8 mouse cellular contexts compared by ENCODE assay signal in the genomic region with DNA sequence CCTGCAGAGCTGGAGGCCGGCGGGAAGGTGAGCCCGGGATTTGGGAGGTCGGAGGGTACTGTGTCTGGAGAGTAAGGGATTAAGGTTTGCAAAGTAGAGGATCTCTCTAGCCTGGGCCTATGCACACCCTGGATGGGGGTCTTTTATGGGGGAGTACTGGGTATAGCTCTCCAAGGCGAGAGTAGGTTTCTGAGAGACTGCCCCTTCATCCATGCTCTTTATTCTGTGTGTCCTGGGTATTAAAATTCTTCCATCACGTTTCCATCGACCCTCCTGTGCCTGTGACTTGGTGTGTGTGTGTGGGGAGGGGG. TPM values are rescaled to one million over a fixed set of nuclear protein-coding genes. Genes with fewer than 3 reads are reported as not detected.
DNase-seq lines count a peak whose midpoint lies in the region; ATAC-seq lines count a peak whose summit lies in the region.

No protein-coding gene starts in this region.

- H3K4me2 ChIP-seq in lung, embryonic 16.5 days (ENCODE audit: low read depth, low read length): peak overlapping the region; percentile 96
- H3K4me2 ChIP-seq in forebrain, embryonic 11.5 days (ENCODE audit: low read depth, low read length, severe bottlenecking): peak overlapping the region; percentile 87
- peak overlapping the region; percentile 80 for H3K4me2 ChIP-seq in limb, embryonic 11.5 days (ENCODE audit: low read depth, severe bottlenecking)
- H3K4me2 ChIP-seq in neural tube, embryonic 15.5 days: peak overlapping the region; percentile 99

- no peak for DNase-seq in lung, postnatal 25 days (ENCODE audit: low spot score)
- no peak for DNase-seq in forebrain, embryonic 11.5 days (ENCODE audit: low spot score)
- DNase-seq in limb, embryonic 11.5 days (ENCODE audit: low spot score): no peak
- DNase-seq in layer of hippocampus, postnatal 25 days (ENCODE audit: extremely low spot score in 1 of 2, low spot score in 1 of 2): no peak
- no peak for DNase-seq in right cerebral cortex, adult 18-20 months

- H3K4me3 ChIP-seq in lung, embryonic 16.5 days (ENCODE audit: low read length): peak overlapping the region; percentile 77
- H3K4me3 ChIP-seq in forebrain, embryonic 11.5 days (ENCODE audit: low read depth, low read length): peak overlapping the region; percentile 66
- peak overlapping the region; percentile 60 for H3K4me3 ChIP-seq in limb, embryonic 11.5 days (ENCODE audit: low read depth, low read length)
- peak overlapping the region; percentile 86 for H3K4me3 ChIP-seq in neural tube, embryonic 15.5 days (replicated peaks)

- no peaks in the 10 kb centered on the region for H3K36me3 ChIP-seq in lung, embryonic 16.5 days (ENCODE audit: control insufficient read depth, insufficient read depth, low read length)
- no peaks in the 10 kb centered on the region for H3K36me3 ChIP-seq in forebrain, embryonic 11.5 days (ENCODE audit: control insufficient read depth, insufficient read depth, low read length)
- H3K36me3 ChIP-seq in limb, embryonic 11.5 days (ENCODE audit: control insufficient read depth, insufficient read depth, low read length): no peaks in the 10 kb centered on the region
- no peaks in the 10 kb centered on the region for H3K36me3 ChIP-seq in neural tube, embryonic 15.5 days

- peak overlapping the region; percentile 80 for H3K9ac ChIP-seq in lung, embryonic 16.5 days (ENCODE audit: low read length)
- H3K9ac ChIP-seq in forebrain, embryonic 11.5 days (ENCODE audit: low read length): peak overlapping the region; percentile 81
- peak overlapping the region; percentile 78 for H3K9ac ChIP-seq in limb, embryonic 11.5 days (ENCODE audit: low read length)
- H3K9ac ChIP-seq in neural tube, embryonic 15.5 days (replicated peaks): peak overlapping the region; percentile 90

- H3K9me3 ChIP-seq in lung, embryonic 16.5 days (ENCODE audit: control insufficient read depth, low read length): no peaks in the 10 kb centered on the region
- no peaks in the 10 kb centered on the region for H3K9me3 ChIP-seq in forebrain, embryonic 11.5 days (ENCODE audit: control insufficient read depth, low read length)
- no peaks in the 10 kb centered on the region for H3K9me3 ChIP-seq in limb, embryonic 11.5 days (ENCODE audit: control insufficient read depth, low read length)
- H3K9me3 ChIP-seq in neural tube, embryonic 15.5 days (replicated peaks): no peaks in the 10 kb centered on the region

- H3K27me3 ChIP-seq in lung, embryonic 16.5 days (ENCODE audit: control insufficient read depth, insufficient read depth, low read depth, low read length): no peaks in the 10 kb centered on the region
- no peaks in the 10 kb centered on the region for H3K27me3 ChIP-seq in forebrain, embryonic 11.5 days (ENCODE audit: control insufficient read depth, insufficient read depth, low read length)
- H3K27me3 ChIP-seq in limb, embryonic 11.5 days (ENCODE audit: control insufficient read depth, insufficient read depth, low read length): no peaks in the 10 kb centered on the region
- H3K27me3 ChIP-seq in neural tube, embryonic 15.5 days (replicated peaks): no peaks in the 10 kb centered on the region

- WGBS in lung, embryonic 16.5 days: 1% methylated on average over 7 of the region's 7 CpGs
- 0% methylated on average over 7 of the region's 7 CpGs for WGBS in forebrain, embryonic 11.5 days
- under 1% methylated on average over 7 of the region's 7 CpGs for WGBS in limb, embryonic 11.5 days
- 0% methylated on average over 7 of the region's 7 CpGs for WGBS in neural tube, embryonic 15.5 days

- H3K4me1 ChIP-seq in lung, embryonic 16.5 days (replicated peaks; ENCODE audit: control insufficient read depth, insufficient read depth, low read length): peaks cover 9% of the 10 kb centered on the region
- H3K4me1 ChIP-seq in forebrain, embryonic 11.5 days (replicated peaks; ENCODE audit: control insufficient read depth, insufficient read depth, low read length): peaks cover 2% of the 10 kb centered on the region; the same call in 1 of the 2 replicates
- peaks cover 6% of the 10 kb centered on the region; the same call in 1 of the 2 replicates for H3K4me1 ChIP-seq in limb, embryonic 11.5 days (ENCODE audit: control insufficient read depth, insufficient read depth, low read length)
- peaks cover 34% of the 10 kb centered on the region for H3K4me1 ChIP-seq in neural tube, embryonic 15.5 days

- ATAC-seq in lung, embryonic 16.5 days (ENCODE audit: low read depth): peak; percentile 24
- ATAC-seq in forebrain, embryonic 11.5 days (replicated peaks; ENCODE audit: low FRiP score): peak; percentile 47
- peak; percentile 47; the same call in 1 of the 2 replicates for ATAC-seq in limb, embryonic 11.5 days (ENCODE audit: insufficient number of reproducible peaks, low FRiP score, low TSS enrichment, low read depth)
- peak; percentile 56 for ATAC-seq in neural tube, embryonic 15.5 days (ENCODE audit: low FRiP score)
- ATAC-seq in inflammation-experienced regulatory T-cells, adult 6 months: no peak

- H3K27ac ChIP-seq in lung, embryonic 16.5 days (ENCODE audit: low read length): peak overlapping the region; percentile 30; the same call in 1 of the 2 replicates
- H3K27ac ChIP-seq in forebrain, embryonic 11.5 days (ENCODE audit: low read depth, low read length): no peak overlapping the region
- no peak overlapping the region; the same call in 1 of the 2 replicates for H3K27ac ChIP-seq in limb, embryonic 11.5 days (replicated peaks; ENCODE audit: low read depth, low read length)
- peak overlapping the region; percentile 93 for H3K27ac ChIP-seq in neural tube, embryonic 15.5 days (replicated peaks)

RNA-seq across cellular contexts. Expression of a gene that starts 0.5 kb away (rescaled TPM):
- polyA plus RNA-seq in lung, embryonic 16.5 days (2015; fragmentation: Nextera tagmentation; extraction: Ambion mirVana): 12.0 and 15.6 TPM in 2 replicates
- polyA plus RNA-seq in forebrain, embryonic 11.5 days (2014; fragmentation: Nextera tagmentation; extraction: Ambion mirVana): 14.4 and 16.2 TPM in 2 replicates
- polyA plus RNA-seq in limb, embryonic 11.5 days (2014; fragmentation: Nextera tagmentation; extraction: Ambion mirVana): 14.8 and 14.9 TPM in 2 replicates
- polyA plus RNA-seq in neural tube, embryonic 15.5 days (2015; fragmentation: Nextera tagmentation; extraction: Ambion mirVana): 38.0 and 46.7 TPM in 2 replicates
- 10 to 100 TPM; 67.6 to 67.9 TPM for total RNA-seq in layer of hippocampus, postnatal 25 days (2021)
- polyA plus RNA-seq in inflammation-experienced regulatory T-cells, adult 6 months (2017; shearing (Covaris generic)): 10 to 100 TPM in 2 of 3 experiments, 1 to 10 TPM in 1; 9.4 to 20.7 (median 16.5) TPM

RNA-seq across cellular contexts. Expression of a gene that starts 30.5 kb away (rescaled TPM):
- polyA plus RNA-seq in lung, embryonic 16.5 days (2015; fragmentation: Nextera tagmentation; extraction: Ambion mirVana): 2.3 and 2.6 TPM in 2 replicates
- polyA plus RNA-seq in forebrain, embryonic 11.5 days (2014; fragmentation: Nextera tagmentation; extraction: Ambion mirVana): 0.12 and 0.27 TPM in 2 replicates
- 0.27 and 0.40 TPM in 2 replicates for polyA plus RNA-seq in limb, embryonic 11.5 days (2014; fragmentation: Nextera tagmentation; extraction: Ambion mirVana)
- 0.84 and 1.0 TPM in 2 replicates for polyA plus RNA-seq in neural tube, embryonic 15.5 days (2015; fragmentation: Nextera tagmentation; extraction: Ambion mirVana)
- total RNA-seq in layer of hippocampus, postnatal 25 days (2021): 1 to 10 TPM in 1 of 2 experiments, under 1 TPM in 1; 0.57 to 1.2 TPM
- under 1 TPM; 0.25 to 0.74 (median 0.41) TPM for polyA plus RNA-seq in inflammation-experienced regulatory T-cells, adult 6 months (2017; shearing (Covaris generic))

Comparison
In these comparisons a context has a peak if more than half of its experiments do, and no peak if none do; other contexts are left out.
1. H3K27ac ChIP-seq: peak in lung, embryonic 16.5 days (single experiment) and neural tube, embryonic 15.5 days (single experiment); none in forebrain, embryonic 11.5 days (single experiment) and limb, embryonic 11.5 days (single experiment).
2. Peak in every context shown above with its lines, with median percentiles within 50 percentile points of each other: H3K4me2 ChIP-seq, H3K4me3 ChIP-seq and H3K9ac ChIP-seq.